Mouse (Mus musculus) left cerebral cortex, adult 9 months (tissue): ENCODE data around the gene Ndufb3.
"Not testable (repeated sequence)": the region's sequence is repeated elsewhere in the genome, so short reads cannot be mapped to it uniquely, and the experiment has no call there.

Source experiments
- DNase-seq, 2 experiments: peaks; one replicate each; pipeline ENCODE4 v3.0.0; 2022; ENCODE audit warnings: low spot score in 2 of 2

Ndufb3 gene

GRCm38 (mm10) chr1:58586171-58586997 lies at the start of gene Ndufb3, which contains the start of gene Fam126b:
TSS of gene Ndufb3 (plus strand) at chr1:58586384.
TSS of gene Fam126b (minus strand) at chr1:58586323.
- DNase-seq: peak; percentile 76 to 92

- no peak for DNase-seq
Measured at GRCm38 (mm10) chr1:58541386-58541785, 44.8 kb upstream of the Ndufb3 start.

GRCm38 (mm10) chr1:58560370-58560769 lies 25.8 kb upstream of the Ndufb3 start:
- not testable (repeated sequence) for DNase-seq

GRCm38 (mm10) chr1:58562455-58562854 lies 23.7 kb upstream of the Ndufb3 start:
- peak in 1 of 2 experiments; percentile 51 for DNase-seq

GRCm38 (mm10) chr1:58564981-58565380 lies 21.2 kb upstream of the Ndufb3 start:
- no peak for DNase-seq

- no peak for DNase-seq
Measured at GRCm38 (mm10) chr1:58566621-58567020, 19.6 kb upstream of the Ndufb3 start.

GRCm38 (mm10) chr1:58568456-58569130 lies 17.6 kb upstream of the Ndufb3 start:
- DNase-seq: no peak

GRCm38 (mm10) chr1:58570437-58570836 lies 15.7 kb upstream of the Ndufb3 start:
- no peak for DNase-seq

GRCm38 (mm10) chr1:58579179-58579578 lies 7.0 kb upstream of the Ndufb3 start:
- DNase-seq: no peak

- DNase-seq: no peak
Measured at GRCm38 (mm10) chr1:58582611-58583010, 3.6 kb upstream of the Ndufb3 start.

- DNase-seq: no peak
Measured at GRCm38 (mm10) chr1:58584271-58584670, 1.9 kb upstream of the Ndufb3 start.

GRCm38 (mm10) chr1:58585373-58586170 lies 612 bp upstream of the Ndufb3 start:
- DNase-seq: peak in 1 of 2 experiments; percentile 32

- no peak for DNase-seq
Measured at GRCm38 (mm10) chr1:58587491-58587890, 1.3 kb downstream of the Ndufb3 start.

- no peak for DNase-seq
Measured at GRCm38 (mm10) chr1:58602681-58603080, 16.5 kb downstream of the Ndufb3 start.

- DNase-seq: no peak
Measured at GRCm38 (mm10) chr1:58603738-58604137, 17.6 kb downstream of the Ndufb3 start.

GRCm38 (mm10) chr1:58609591-58609990 lies 23.4 kb downstream of the Ndufb3 start:
- DNase-seq: not testable (repeated sequence)

- no peak for DNase-seq
Measured at GRCm38 (mm10) chr1:58610166-58610565, 24.0 kb downstream of the Ndufb3 start.

- DNase-seq: no peak
Measured at GRCm38 (mm10) chr1:58610611-58611010, 24.4 kb downstream of the Ndufb3 start.

GRCm38 (mm10) chr1:58613786-58614185 lies 27.6 kb downstream of the Ndufb3 start:
- no peak for DNase-seq

- DNase-seq: peak; percentile 53 to 59
Measured at GRCm38 (mm10) chr1:58614424-58614823, 28.2 kb downstream of the Ndufb3 start.

- no peak for DNase-seq
Measured at GRCm38 (mm10) chr1:58615146-58615545, 29.0 kb downstream of the Ndufb3 start.

GRCm38 (mm10) chr1:58616176-58616575 lies 30.0 kb downstream of the Ndufb3 start:
- no peak for DNase-seq
